Mouse (Mus musculus) C2C12 (cell line): Measurements from ENCODE around the gene Ndc1. TPM values are rescaled to one million over a fixed set of nuclear protein-coding genes. Genes with fewer than 3 reads are reported as not detected.

Source experiments
- H3K27me3 ChIP-seq: one replicate; pipeline ENCODE4 v1.6.1; 2011; ENCODE audit not compliant: control insufficient read depth, insufficient read depth, insufficient read length
- H3K36me3 ChIP-seq: one replicate; pipeline ENCODE4 v1.6.1; 2011; ENCODE audit not compliant: control insufficient read depth, insufficient read depth
- H3K4me3 ChIP-seq: one replicate; pipeline ENCODE4 v1.5.1; 2011; ENCODE audit warnings: mild to moderate bottlenecking, control low read depth; ENCODE audit not compliant: poor library complexity, insufficient read depth, severe bottlenecking
- H3K79me2 ChIP-seq: one replicate; pipeline ENCODE4 v1.6.1; 2011; ENCODE audit not compliant: control insufficient read depth, insufficient read depth
- H3K79me3 ChIP-seq: one replicate; pipeline ENCODE4 v1.6.1; 2011; ENCODE audit warnings: low read depth, control low read depth
- H3ac ChIP-seq: one replicate; pipeline ENCODE3; 2011; ENCODE audit warnings: low read depth; ENCODE audit not compliant: control insufficient read depth, insufficient read length
- CEBPB ChIP-seq: IDR thresholded peaks from one replicate; pipeline ENCODE4 v1.6.1; 2011; ENCODE audit warnings: low read depth, mild to moderate bottlenecking, control low read depth, moderate library complexity
- CTCF ChIP-seq: IDR thresholded peaks from one replicate; pipeline ENCODE4 v1.5.1; 2011; ENCODE audit not compliant: control insufficient read depth, insufficient read depth, insufficient read length
- FOSL1 ChIP-seq: IDR thresholded peaks from one replicate; pipeline ENCODE4 v1.8.0; 2011; ENCODE audit warnings: mild to moderate bottlenecking, low read length; ENCODE audit not compliant: poor library complexity, insufficient read depth, severe bottlenecking
- MAX ChIP-seq: IDR thresholded peaks from one replicate; pipeline ENCODE4 v1.6.1; 2011; ENCODE audit warnings: mild to moderate bottlenecking, control low read depth
- MYOD1 ChIP-seq: IDR thresholded peaks from one replicate; pipeline ENCODE4 v1.6.1; 2011; ENCODE audit warnings: low read depth; ENCODE audit not compliant: control insufficient read depth, insufficient read length
- MYOG ChIP-seq: IDR thresholded peaks from one replicate; pipeline ENCODE4 v1.6.1; 2011; ENCODE audit not compliant: control insufficient read depth, insufficient read length; ENCODE audit errors: extremely low read depth
- USF1 ChIP-seq: IDR thresholded peaks from one replicate; pipeline ENCODE4 v1.6.1; 2011; ENCODE audit warnings: low read depth, mild to moderate bottlenecking, control low read depth, moderate library complexity
- polyA plus RNA-seq: library from polyadenylated mRNA; unstranded; fragments of >200 nt; fragmentation: generic; extraction: Trizol; gene quantifications from one replicate; pipeline ENCODE4 v1.2.1, GENCODE M21; 2012; ENCODE audit warnings: missing spikeins

The Ndc1 gene
- polyA plus RNA-seq, 1 experiment: 22.8 TPM

DNA sequence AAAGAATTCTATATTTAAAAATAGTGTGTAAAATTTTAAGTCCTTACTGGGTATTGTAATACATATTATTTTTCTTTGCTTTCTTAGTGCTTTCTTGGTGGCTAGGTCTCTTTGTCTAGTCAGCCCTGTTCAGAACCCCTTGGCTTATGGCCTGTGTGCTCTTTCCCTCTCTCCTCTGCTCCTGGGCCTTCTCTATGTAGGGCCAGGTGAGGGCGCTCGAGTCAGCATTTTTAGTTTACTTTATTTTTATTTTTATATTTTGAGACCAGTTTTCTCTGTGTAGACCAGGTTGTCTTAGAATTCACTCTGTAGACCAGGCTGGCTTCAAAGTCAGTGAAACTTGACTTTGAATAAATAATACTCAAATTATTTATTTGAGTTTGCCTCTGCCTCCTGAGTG lies 4.7 kb downstream of the Ndc1 start:
- Histone ChIP-seq H3K79me2 (peaks cover 71% of the 10 kb centered on the region), H3K36me3 (peaks cover 74% of the 10 kb centered on the region), H3ac (no peak overlapping the region), H3K27me3 (no peaks in the 10 kb centered on the region), H3K79me3 (peaks cover 26% of the 10 kb centered on the region), H3K4me3 (no peak overlapping the region)
- TF ChIP-seq MYOG (no peak), USF1 (no peak), CEBPB (no peak), FOSL1 (no peak), CTCF (no peak), MAX (no peak), MYOD1 (no peak)

DNA sequence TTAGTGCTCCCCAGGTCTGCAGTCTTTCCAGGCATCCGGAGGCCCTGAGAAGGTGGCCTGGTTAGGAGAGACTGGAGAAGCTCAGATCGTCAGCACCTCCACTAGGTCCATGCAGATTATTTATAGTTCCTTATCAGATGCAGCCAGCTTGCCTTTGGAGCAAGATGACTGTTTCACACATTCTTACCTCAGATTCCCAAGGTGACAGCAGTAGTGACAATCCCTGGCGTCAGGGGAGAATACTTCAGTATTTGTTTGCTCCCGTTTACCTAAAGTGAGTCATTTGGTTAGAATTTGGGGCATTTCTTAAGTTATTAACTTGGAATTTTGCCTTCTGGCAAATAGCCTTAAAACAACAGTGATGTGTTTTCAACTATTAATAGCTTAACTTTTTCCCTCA lies 7.1 kb downstream of the Ndc1 start:
- H3K4me3 ChIP-seq: no peak overlapping the region
- peaks cover 81% of the 10 kb centered on the region for H3K36me3 ChIP-seq
- no peak for TF ChIP-seq CTCF
- no peak for TF ChIP-seq CEBPB

GRCm38 (mm10) chr4:107378954-107379353 lies 11.4 kb downstream of the Ndc1 start:
- no peak overlapping the region for H3ac ChIP-seq

More for the DNA sequence above, 7.1 kb downstream of the Ndc1 start:
- Histone ChIP-seq H3K79me2 (peaks cover 58% of the 10 kb centered on the region), H3K27me3 (no peaks in the 10 kb centered on the region), H3ac (no peak overlapping the region), H3K79me3 (peaks cover 10% of the 10 kb centered on the region)

DNA sequence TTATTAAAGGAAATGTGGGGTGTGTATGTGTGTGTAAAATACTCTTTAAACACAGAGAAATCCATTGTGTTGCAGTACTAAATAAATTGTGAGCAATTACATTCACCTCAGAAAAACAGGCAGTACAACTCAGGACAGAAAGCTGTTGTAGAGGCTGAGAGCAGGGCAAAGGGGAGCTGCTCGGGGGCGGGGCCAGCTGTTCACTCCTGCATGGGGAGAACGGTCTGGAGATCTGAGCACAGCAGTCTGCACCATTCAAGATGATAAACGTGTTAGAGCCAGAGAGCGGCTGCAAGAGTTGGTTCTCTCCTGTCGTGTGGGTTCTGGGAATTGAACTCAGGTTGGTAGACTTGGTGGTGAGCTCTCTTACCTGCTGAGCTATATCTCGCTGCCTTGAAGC lies 13.3 kb downstream of the Ndc1 start:
- H3K79me2 ChIP-seq: peaks cover 18% of the 10 kb centered on the region
- no peak overlapping the region for H3K4me3 ChIP-seq
- H3K79me3 ChIP-seq: peaks cover 3% of the 10 kb centered on the region
- H3ac ChIP-seq: no peak overlapping the region
- H3K27me3 ChIP-seq: no peaks in the 10 kb centered on the region
- peaks cover 67% of the 10 kb centered on the region for H3K36me3 ChIP-seq
- TF ChIP-seq CEBPB (no peak), CTCF (no peak), MAX (no peak)

More at GRCm38 (mm10) chr4:107378954-107379353, 11.4 kb downstream of the Ndc1 start:
- H3K79me3 ChIP-seq: peaks cover 3% of the 10 kb centered on the region
- H3K27me3 ChIP-seq: no peaks in the 10 kb centered on the region
- peaks cover 69% of the 10 kb centered on the region for H3K36me3 ChIP-seq
- TF ChIP-seq USF1 (no peak), CTCF (no peak), MAX (no peak), FOSL1 (no peak), MYOG (no peak), MYOD1 (no peak), CEBPB (no peak)
- H3K4me3 ChIP-seq: no peak overlapping the region
- peaks cover 25% of the 10 kb centered on the region for H3K79me2 ChIP-seq

DNA sequence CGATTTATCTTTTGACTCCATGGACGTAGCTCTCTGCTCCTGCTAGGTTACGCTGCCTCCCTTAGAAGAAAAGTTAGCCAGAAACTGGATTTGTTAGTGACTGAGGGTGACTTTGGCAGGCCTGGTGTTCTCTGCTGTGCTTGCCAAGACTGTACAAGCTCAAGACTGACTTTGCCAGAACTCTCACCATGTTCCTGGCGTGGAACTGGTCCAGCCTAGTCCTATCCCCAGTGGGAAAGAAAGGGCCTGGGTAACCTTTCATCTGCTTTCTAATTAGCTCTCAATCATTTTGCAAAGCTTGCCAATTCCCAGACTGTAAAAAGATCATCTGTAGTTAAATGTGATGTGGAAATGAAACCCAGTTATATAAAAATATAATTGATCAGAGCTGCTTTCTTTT lies 19.5 kb downstream of the Ndc1 start:
- no peaks in the 10 kb centered on the region for H3K79me3 ChIP-seq
- peaks cover 89% of the 10 kb centered on the region for H3K36me3 ChIP-seq
- H3K79me2 ChIP-seq: no peaks in the 10 kb centered on the region
- H3ac ChIP-seq: no peak overlapping the region
- H3K27me3 ChIP-seq: no peaks in the 10 kb centered on the region
- H3K4me3 ChIP-seq: no peak overlapping the region
- TF ChIP-seq MAX (no peak), CTCF (no peak), FOSL1 (no peak), MYOG (no peak), USF1 (no peak), MYOD1 (no peak)

DNA sequence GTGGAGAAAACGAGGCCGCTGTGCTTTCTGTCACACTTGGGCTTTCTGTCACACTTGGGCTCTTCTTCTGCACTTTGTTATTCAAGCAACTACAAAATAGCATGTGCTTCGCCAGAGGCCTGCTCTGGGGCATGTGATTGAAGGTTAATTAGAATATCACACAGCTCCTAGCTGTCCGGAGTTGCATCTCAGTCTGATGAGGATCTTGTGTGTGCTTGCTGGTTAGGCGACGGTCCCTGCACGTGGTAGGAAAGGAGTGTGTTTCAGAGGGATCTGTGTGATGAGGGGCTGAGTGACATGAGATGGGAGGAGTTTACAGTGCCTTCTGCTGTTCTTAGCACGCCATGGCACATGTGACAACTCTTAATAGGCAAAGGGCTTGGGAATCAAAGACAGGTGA lies 19.9 kb downstream of the Ndc1 start:
- peaks cover 89% of the 10 kb centered on the region for H3K36me3 ChIP-seq
- H3K79me3 ChIP-seq: no peaks in the 10 kb centered on the region
- no peak overlapping the region for H3ac ChIP-seq
- no peaks in the 10 kb centered on the region for H3K27me3 ChIP-seq
- no peak overlapping the region for H3K4me3 ChIP-seq
- TF ChIP-seq FOSL1: no peak
- TF ChIP-seq MYOD1: no peak
- no peak for TF ChIP-seq CTCF
- no peak for TF ChIP-seq MYOG
- no peak for TF ChIP-seq CEBPB
- TF ChIP-seq MAX: no peak
- no peak for TF ChIP-seq USF1
- H3K79me2 ChIP-seq: no peaks in the 10 kb centered on the region
